Mouse (Mus musculus) bone marrow macrophage, adult 2 months (primary cell): ENCODE results near the gene Tmem216. TPM values are rescaled to one million over a fixed set of nuclear protein-coding genes. Genes with fewer than 3 reads are reported as not detected.

Experiments
- H3K27ac ChIP-seq: 2 replicates; pipeline ENCODE4 v1.5.1; 2012; ENCODE audit warnings: low read depth, low read length; ENCODE audit not compliant: insufficient read depth
- H3K4me1 ChIP-seq: 2 replicates; pipeline ENCODE4 v1.6.1; 2012; ENCODE audit warnings: low read length; ENCODE audit not compliant: control insufficient read depth, insufficient read depth
- H3K4me3 ChIP-seq: 2 replicates; pipeline ENCODE4 v1.5.1; 2012; ENCODE audit warnings: mild to moderate bottlenecking, low read length, moderate library complexity; ENCODE audit not compliant: insufficient read depth
- CTCF ChIP-seq: IDR thresholded peaks from 2 replicates; pipeline ENCODE4 v1.5.1; 2012; ENCODE audit warnings: low read depth, mild to moderate bottlenecking, low read length, moderate library complexity
- POLR2A ChIP-seq: IDR thresholded peaks from 2 replicates; pipeline ENCODE4 v1.6.1; 2012; ENCODE audit warnings: mild to moderate bottlenecking, low read depth, low read length, borderline replicate concordance
- polyA plus RNA-seq: library from polyadenylated mRNA; stranded (reverse); fragments of >200 nt; gene quantifications from 2 replicates; pipeline ENCODE4 v1.2.4, GENCODE M21; 2012; ENCODE audit not compliant: missing spikeins, insufficient read depth, insufficient read length

Tmem216 gene
- polyA plus RNA-seq, 1 experiment, result 7.8 TPM

GRCm38 (mm10) chr19:10590301-10590700 is 34.3 kb upstream of the Tmem216 start:
- TF ChIP-seq POLR2A, result no peak
- TF ChIP-seq CTCF, result no peak
- Histone ChIP-seq H3K4me3 (no peak overlapping the region), H3K27ac (no peak overlapping the region), H3K4me1 (peaks cover 9% of the 10 kb centered on the region)

GRCm38 (mm10) chr19:10589127-10589857 is 33.3 kb upstream of the Tmem216 start:
- no peak for TF ChIP-seq CTCF
- no peak for TF ChIP-seq POLR2A
- no peak overlapping the region for H3K4me3 ChIP-seq
- peaks cover 9% of the 10 kb centered on the region for H3K4me1 ChIP-seq
- H3K27ac ChIP-seq, result no peak overlapping the region

- Histone ChIP-seq H3K4me3 (no peak overlapping the region), H3K27ac (no peak overlapping the region), H3K4me1 (peaks cover 8% of the 10 kb centered on the region)
- TF ChIP-seq CTCF (no peak), POLR2A (no peak)
Observed at GRCm38 (mm10) chr19:10587231-10587630, 31.2 kb upstream of the Tmem216 start.

- H3K4me3 ChIP-seq, result no peak overlapping the region
Observed at GRCm38 (mm10) chr19:10585112-10585511, 29.1 kb upstream of the Tmem216 start.

GRCm38 (mm10) chr19:10583550-10584146 is 27.6 kb upstream of the Tmem216 start:
- H3K4me3 ChIP-seq, result no peak overlapping the region
- H3K27ac ChIP-seq, result no peak overlapping the region
- TF ChIP-seq CTCF (no peak), POLR2A (no peak)
- peaks cover 26% of the 10 kb centered on the region for H3K4me1 ChIP-seq

More at GRCm38 (mm10) chr19:10585112-10585511, 29.1 kb upstream of the Tmem216 start:
- no peak overlapping the region for H3K27ac ChIP-seq
- H3K4me1 ChIP-seq, result peaks cover 17% of the 10 kb centered on the region
- no peak for TF ChIP-seq POLR2A
- TF ChIP-seq CTCF, result no peak

- TF ChIP-seq POLR2A (no peak), CTCF (no peak)
- H3K4me3 ChIP-seq, result no peak overlapping the region
- no peak overlapping the region for H3K27ac ChIP-seq
- peaks cover 23% of the 10 kb centered on the region for H3K4me1 ChIP-seq
Observed at GRCm38 (mm10) chr19:10581984-10582383, 25.9 kb upstream of the Tmem216 start.

GRCm38 (mm10) chr19:10580761-10581160 is 24.7 kb upstream of the Tmem216 start:
- Histone ChIP-seq H3K4me1 (peaks cover 23% of the 10 kb centered on the region), H3K4me3 (no peak overlapping the region), H3K27ac (no peak overlapping the region)
- no peak for TF ChIP-seq CTCF
- no peak for TF ChIP-seq POLR2A

- Histone ChIP-seq H3K4me3 (no peak overlapping the region), H3K27ac (no peak overlapping the region), H3K4me1 (peaks cover 23% of the 10 kb centered on the region)
- no peak for TF ChIP-seq POLR2A
- no peak for TF ChIP-seq CTCF
Observed at GRCm38 (mm10) chr19:10580102-10580501, 24.1 kb upstream of the Tmem216 start.

GRCm38 (mm10) chr19:10576690-10577561 is 20.9 kb upstream of the Tmem216 start, which contains the start of the genes Cyb561a3 and Tmem138:
Gene Cyb561a3 (plus strand): TSS chr19:10577172.
Gene Tmem138 (minus strand): TSS chr19:10577362.
- TF ChIP-seq CTCF, result peak; percentile 35; the same call in 1 of the 2 replicates
- peak; percentile 90 for TF ChIP-seq POLR2A
- Histone ChIP-seq H3K27ac (peak within 1 kb of the TSS; percentile 70), H3K4me1 (peaks cover 21% of the 10 kb centered on the region), H3K4me3 (peak within 1 kb of the TSS; percentile 77)

GRCm38 (mm10) chr19:10569627-10570026 is 13.6 kb upstream of the Tmem216 start:
- Histone ChIP-seq H3K27ac (no peak overlapping the region), H3K4me3 (no peak overlapping the region), H3K4me1 (peaks cover 4% of the 10 kb centered on the region; the same call in 1 of the 2 replicates)
- no peak for TF ChIP-seq CTCF
- no peak for TF ChIP-seq POLR2A
